Mouse (Mus musculus) embryonic fibroblast, embryonic 13.5 days (primary cell): ENCODE results near the gene Olfr124.

Source experiments
- CTCF ChIP-seq: IDR thresholded peaks from 2 replicates; pipeline ENCODE4 v1.5.1; 2011; ENCODE audit warnings: mild to moderate bottlenecking, control low read depth, low read length, moderate library complexity, borderline replicate concordance; ENCODE audit not compliant: insufficient read depth
- POLR2A ChIP-seq: IDR thresholded peaks from 2 replicates; pipeline ENCODE4 v1.6.1; 2011; ENCODE audit warnings: low read depth, mild to moderate bottlenecking, control low read depth, low read length, moderate library complexity

DNA sequence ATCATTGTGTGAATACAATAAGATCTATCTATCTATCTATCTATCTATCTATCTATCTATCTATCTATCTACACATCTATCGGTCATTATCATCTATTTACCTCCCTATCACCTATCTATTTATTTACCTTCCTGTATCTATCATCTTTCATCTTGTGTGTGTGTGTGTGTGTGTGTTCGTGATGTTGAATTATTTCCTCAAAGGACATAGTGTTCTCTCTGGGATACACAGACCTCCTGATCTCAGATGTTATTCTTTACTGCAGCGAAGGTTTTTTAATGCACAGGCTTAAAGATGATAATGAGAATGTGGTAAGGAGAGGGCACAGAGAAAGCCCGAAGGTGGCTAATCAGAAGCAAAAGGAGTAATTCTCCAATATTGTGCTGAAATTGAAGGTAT lies 31.4 kb upstream of the Olfr124 start, which contains the start of gene Olfr122:
- TF ChIP-seq CTCF (no peak), POLR2A (no peak)
